Mouse (Mus musculus) brown adipose tissue, adult 24 weeks (tissue): ENCODE data around the gene Jph2. TPM values are rescaled to one million over a fixed set of nuclear protein-coding genes. Genes with fewer than 3 reads are reported as not detected.
"Not testable (repeated sequence)": the region's sequence is repeated elsewhere in the genome, so short reads cannot be mapped to it uniquely, and the experiment has no call there.

ENCODE experiments used
- H3K27ac ChIP-seq: fragments of 200-500 bp; replicated peaks from 2 replicates; pipeline ENCODE4 v1.5.1; 2012; ENCODE audit warnings: low read depth, mild to moderate bottlenecking, low read length
- H3K4me1 ChIP-seq: fragments of 200-500 bp; 2 replicates; pipeline ENCODE4 v1.6.1; 2012; ENCODE audit warnings: low read length, mixed read lengths; ENCODE audit not compliant: control insufficient read depth, insufficient read depth, insufficient read length
- H3K4me3 ChIP-seq: fragments of 200-500 bp; 2 replicates; pipeline ENCODE4 v1.5.1; 2012; ENCODE audit warnings: low read depth, mild to moderate bottlenecking, low read length, moderate library complexity; ENCODE audit not compliant: insufficient read depth
- polyA plus RNA-seq: library from polyadenylated mRNA; stranded (reverse); fragments of >200 nt; gene quantifications from 2 replicates; pipeline ENCODE4 v1.2.4, GENCODE M21; 2012; ENCODE audit not compliant: missing spikeins, insufficient read depth, insufficient read length

Gene Jph2
- polyA plus RNA-seq, 1 experiment: 1.1 TPM

DNA sequence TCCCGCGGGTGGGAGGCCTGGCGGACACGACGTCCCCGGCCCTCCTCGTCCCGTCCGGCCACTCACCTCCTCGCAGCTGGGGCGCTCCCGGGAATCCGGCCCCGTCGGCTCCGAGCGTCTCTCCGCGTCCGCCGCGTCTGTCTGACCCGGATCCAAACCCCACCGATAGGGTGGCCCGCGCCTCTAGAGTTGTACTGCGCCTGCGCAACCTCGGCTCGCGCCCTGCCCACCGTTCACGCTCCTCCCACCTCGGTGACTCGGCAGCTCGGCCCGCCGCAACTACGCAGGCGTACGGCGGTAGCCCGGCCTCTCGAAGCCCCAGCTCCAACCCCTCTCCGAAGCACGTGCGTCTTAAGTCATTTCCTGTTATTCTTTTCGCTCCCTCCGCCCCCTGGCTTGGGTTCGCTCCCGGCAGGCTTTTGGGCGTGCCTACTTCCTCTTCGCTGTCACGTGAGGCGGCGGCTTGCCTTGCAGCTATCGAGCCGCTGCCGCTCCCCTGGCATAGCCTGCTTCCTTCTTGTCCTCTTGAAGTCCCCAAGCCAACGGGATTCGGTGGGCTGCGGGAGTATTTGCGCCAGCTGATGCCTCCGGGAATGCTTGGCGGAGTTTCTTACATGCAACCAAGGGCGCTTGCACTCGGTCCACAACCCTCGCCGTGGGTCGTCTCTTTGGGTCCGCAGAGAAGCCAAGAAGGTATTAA, 21.7 kb upstream of the Jph2 start:
- H3K4me3 ChIP-seq: peak overlapping the region; percentile 87
- H3K27ac ChIP-seq: peak overlapping the region; percentile 78
- peaks cover 13% of the 10 kb centered on the region for H3K4me1 ChIP-seq

DNA sequence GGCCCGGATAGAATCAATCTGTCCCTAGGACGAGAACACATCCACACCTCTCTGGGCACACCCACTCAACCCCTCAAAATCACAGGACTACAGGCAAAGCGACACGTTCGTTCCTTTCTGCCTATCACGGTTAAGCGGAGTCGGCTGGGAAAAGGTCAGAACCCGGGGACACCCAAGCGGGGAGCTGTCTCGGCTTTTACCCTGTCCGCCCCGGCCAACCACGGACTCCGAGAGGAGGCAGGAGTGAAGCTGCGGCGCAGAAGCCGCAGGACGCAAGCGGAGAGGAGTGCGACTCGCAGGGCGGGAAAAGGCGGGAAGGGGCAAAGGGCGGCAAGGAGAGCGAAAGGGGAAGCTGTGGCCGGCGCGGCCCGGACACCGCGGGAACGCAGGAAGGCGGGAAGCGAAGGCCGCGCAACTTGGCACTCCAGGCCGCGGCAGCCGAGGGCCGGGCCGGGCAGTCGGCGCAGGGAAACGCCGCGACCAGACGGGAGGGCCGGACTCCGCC, 21.1 kb upstream of the Jph2 start:
- Histone ChIP-seq H3K27ac (peak overlapping the region; percentile 56), H3K4me1 (peaks cover 13% of the 10 kb centered on the region), H3K4me3 (peak overlapping the region; percentile 87)

GRCm38 (mm10) chr2:163417830-163418229, 20.0 kb upstream of the Jph2 start:
- H3K4me3 ChIP-seq: peak overlapping the region; percentile 87; the same call in 1 of the 2 replicates
- H3K27ac ChIP-seq: no peak overlapping the region

DNA sequence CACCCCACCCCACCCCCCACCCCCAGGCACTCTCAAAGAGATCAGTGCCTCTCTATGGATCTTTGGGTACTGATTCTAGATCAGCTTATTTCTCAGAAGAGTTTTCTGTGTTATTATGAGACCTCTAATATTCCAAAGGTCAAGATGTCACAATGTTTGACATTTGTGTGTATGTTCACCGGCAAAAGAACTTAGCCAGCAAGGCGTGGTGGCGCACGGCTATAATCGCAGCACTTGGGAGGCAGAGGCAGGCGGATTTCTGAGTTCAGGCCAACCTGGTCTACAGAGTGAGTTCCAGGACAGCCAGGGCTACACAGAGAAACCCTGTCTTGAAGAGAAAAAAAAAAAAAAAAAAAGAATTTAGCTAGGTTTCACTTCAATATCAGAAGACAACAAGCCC, 19.2 kb upstream of the Jph2 start:
- no peak overlapping the region for H3K4me3 ChIP-seq
- no peak overlapping the region for H3K27ac ChIP-seq
- H3K4me1 ChIP-seq: peaks cover 15% of the 10 kb centered on the region

More at GRCm38 (mm10) chr2:163417830-163418229, 20.0 kb upstream of the Jph2 start:
- H3K4me1 ChIP-seq: peaks cover 13% of the 10 kb centered on the region; the same call in 1 of the 2 replicates

- H3K4me3 ChIP-seq: no peak overlapping the region
- no peak overlapping the region for H3K27ac ChIP-seq
- H3K4me1 ChIP-seq: peaks cover 8% of the 10 kb centered on the region
Measured at GRCm38 (mm10) chr2:163412846-163413590, 15.2 kb upstream of the Jph2 start.

DNA sequence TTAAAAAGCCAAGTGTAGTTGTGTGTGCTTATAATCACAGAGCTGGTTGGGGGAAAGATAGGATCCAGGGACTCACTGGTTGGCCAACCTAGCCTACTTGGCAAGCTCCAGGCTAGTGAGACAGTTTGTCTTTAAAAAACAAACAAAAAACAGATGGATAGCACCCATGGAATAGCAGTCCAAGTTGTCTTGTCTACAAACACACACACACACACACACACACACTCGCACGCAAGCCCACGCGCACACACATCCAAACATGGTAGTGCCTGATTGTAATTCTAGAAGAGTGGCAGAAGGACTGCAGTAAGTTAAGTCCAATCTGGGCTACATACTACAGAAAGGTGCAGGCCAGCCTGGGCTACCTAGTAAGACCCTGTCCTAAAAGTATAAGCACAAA, 14.6 kb upstream of the Jph2 start:
- Histone ChIP-seq H3K27ac (peak overlapping the region; percentile 44), H3K4me3 (no peak overlapping the region), H3K4me1 (peaks cover 6% of the 10 kb centered on the region)

GRCm38 (mm10) chr2:163411840-163412239, 14.0 kb upstream of the Jph2 start:
- Histone ChIP-seq H3K4me3 (no peak overlapping the region), H3K4me1 (peaks cover 5% of the 10 kb centered on the region), H3K27ac (no peak overlapping the region)

DNA sequence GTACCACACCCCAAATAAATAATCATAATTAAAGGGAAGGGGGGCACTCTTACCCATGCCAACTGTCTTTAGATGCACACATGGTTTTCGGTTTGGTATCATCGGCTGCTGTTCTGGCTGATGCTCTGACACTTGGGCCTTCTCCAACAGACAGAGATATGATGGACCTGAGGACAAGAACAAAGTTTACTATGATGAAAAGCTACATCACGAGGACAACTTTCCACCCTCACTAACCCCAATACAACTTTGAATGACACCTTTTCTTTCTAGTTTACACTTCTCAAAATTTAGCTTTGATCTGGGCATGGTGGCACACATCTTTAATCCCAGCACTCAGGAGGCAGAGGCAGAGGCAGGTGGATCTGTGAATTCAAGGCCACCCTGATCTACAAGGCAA, 13.6 kb upstream of the Jph2 start:
- H3K4me1 ChIP-seq, H3K4me3 ChIP-seq, H3K27ac ChIP-seq: not testable (repeated sequence)

DNA sequence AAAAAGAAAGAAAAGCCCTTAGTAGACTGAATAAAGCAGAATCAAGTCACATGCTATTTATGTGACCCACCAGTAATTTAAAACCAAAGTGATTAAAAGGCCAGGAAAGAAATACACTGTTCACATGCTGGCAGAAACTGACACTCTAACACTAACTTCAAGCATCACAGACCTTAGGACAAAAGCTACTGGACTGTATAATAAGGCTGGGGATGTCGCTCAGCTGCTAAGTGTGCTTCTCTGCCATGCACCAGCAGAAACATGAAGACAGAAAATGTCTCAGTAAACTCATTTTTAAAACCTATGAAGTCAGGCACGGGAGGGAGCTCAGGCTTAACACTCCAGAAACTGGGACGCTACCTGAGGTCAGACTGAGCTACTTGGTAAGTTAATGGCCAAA, 12.4 kb upstream of the Jph2 start:
- peaks cover 2% of the 10 kb centered on the region for H3K4me1 ChIP-seq
- no peak overlapping the region for H3K4me3 ChIP-seq
- H3K27ac ChIP-seq: no peak overlapping the region

DNA sequence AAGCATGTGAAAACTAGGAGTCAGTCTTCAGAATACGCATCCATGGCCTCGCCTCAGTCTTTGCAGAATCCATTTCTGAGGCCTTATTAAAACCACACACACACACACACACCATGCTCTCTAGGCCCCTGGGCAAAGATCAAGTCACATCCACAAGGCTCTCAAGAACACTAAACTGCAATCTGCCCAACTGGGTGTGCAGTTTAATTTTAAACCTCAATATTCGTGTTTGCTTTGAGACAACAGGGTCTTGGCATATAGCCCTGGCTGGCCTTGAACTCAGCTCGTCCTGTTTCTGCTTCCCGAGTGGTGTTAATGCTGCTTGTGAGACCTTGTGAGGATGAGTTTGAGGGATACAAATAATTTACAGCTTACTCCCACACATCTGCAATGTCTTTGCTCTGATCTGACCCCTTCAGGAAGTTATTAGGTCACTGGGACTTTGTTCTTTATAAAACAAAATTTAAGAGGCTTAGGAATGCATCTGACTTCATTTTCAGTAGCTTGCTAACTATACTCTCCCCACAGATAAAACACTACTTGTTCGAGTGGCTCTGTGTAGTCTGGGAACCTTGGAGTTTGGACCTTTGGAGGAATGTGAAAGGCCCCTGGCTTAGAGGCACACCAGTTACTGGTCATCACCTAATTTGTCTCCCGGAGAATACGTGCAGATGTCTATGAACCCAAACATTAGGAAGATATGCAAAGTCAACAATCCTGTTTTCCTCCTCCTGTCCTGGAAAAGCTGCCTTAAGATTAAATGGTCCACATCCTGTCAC, 6.4 kb upstream of the Jph2 start:
- Histone ChIP-seq H3K4me3 (no peak overlapping the region), H3K27ac (no peak overlapping the region), H3K4me1 (no peaks in the 10 kb centered on the region)

DNA sequence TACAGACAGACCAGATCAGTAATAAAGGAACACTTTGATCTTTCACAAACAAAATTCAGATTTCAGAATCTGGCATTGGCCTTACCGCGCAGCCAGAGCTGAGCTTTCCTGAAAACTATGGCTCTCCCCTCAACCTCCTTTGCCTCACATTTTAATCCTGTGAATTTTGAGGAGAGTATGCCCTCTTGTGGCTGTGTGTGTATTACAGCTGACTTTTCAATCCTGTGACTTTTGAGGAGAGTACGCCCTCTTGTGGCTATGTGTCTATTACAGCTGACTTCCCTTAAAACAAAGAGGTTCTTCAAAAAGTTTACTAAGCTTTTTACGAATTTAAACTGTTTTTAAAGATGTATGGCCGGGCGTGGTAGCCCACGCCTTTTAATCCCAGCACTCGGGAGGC, 3.4 kb upstream of the Jph2 start:
- Histone ChIP-seq H3K4me1 (no peaks in the 10 kb centered on the region), H3K4me3 (no peak overlapping the region), H3K27ac (no peak overlapping the region)

DNA sequence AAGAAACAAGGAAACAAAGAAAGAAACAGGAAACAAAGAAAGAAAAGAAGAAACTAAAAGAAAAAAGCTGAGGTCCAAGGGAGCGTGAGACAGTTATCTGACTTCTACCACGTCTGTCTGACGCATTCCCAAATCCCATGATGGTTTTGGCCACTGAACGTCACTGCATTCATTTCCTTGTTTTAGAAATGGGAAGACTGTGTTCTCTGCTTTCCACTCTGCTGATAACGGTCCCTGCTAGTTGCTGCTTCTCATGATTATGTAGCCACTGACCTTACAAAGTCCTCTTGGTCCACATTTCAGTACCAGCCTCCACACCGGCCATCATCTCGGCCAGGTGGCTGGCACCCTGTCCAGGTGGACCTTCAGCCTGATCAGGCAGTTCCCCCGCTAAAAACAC, 1.4 kb upstream of the Jph2 start:
- Histone ChIP-seq H3K4me3 (no peak overlapping the region), H3K27ac (peak overlapping the region; percentile 65)

DNA sequence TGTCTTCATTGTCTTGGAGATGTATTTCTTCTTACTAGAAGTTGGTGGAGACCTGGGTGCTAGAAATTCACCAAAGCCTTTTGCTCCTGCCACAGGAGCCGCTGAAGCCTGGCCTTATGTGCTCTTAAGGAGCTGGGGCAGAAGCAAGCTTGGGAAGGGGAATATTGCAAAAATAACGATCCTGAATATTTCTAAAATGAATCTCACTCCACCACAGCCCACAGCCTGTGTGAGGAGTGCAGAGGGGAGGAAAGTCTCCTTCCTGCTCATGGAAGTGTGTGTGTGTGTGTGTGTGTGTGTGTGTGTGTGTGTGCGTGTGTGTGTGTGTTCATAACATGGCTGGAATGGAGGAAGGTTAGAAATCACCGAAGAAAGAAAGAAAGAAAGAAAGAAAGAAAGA, 977 bp upstream of the Jph2 start:
- Histone ChIP-seq H3K27ac (peak overlapping the region; percentile 65), H3K4me1 (no peaks in the 10 kb centered on the region), H3K4me3 (no peak overlapping the region)

More for the DNA sequence above, 1.4 kb upstream of the Jph2 start:
- no peaks in the 10 kb centered on the region for H3K4me1 ChIP-seq

- Histone ChIP-seq H3K27ac (no peak overlapping the region), H3K4me3 (peak overlapping the region; percentile 45), H3K4me1 (no peaks in the 10 kb centered on the region)
Measured at GRCm38 (mm10) chr2:163397071-163397470, 722 bp downstream of the Jph2 start.

- Histone ChIP-seq H3K27ac (no peak overlapping the region), H3K4me3 (0 out of 2 replicates have a peak overlapping the region, but pooled peaks have one; percentile 8), H3K4me1 (no peaks in the 10 kb centered on the region)
Measured at GRCm38 (mm10) chr2:163394977-163395376, 2.8 kb downstream of the Jph2 start.
